16 mouse cellular contexts compared by ENCODE assay signal in genomic region chr6:37855384-37855783, GRCm38 (mm10).
"Had no signal": no experiment of that assay in that cellular context is flagged by ENCODE, and none has a peak within 500 bp of the region (broad histone marks: within the 10 kb centered on the region; RNA-seq: fewer than 3 reads in every experiment).

No protein-coding gene starts in this region.

- ATAC-seq: inflammation-experienced regulatory T-cells, adult 6 months; intestine, postnatal 0 days had no signal

- H3K4me3 ChIP-seq: limb, embryonic 12.5 days; lung, embryonic 15.5 days; neural tube, embryonic 12.5 days had no signal

- H3K36me3 ChIP-seq: limb, embryonic 12.5 days; lung, embryonic 15.5 days; neural tube, embryonic 12.5 days had no signal

- DNase-seq: kidney, adult 9 months; kidney, postnatal 36 days; layer of hippocampus, adult 9-11 months; layer of hippocampus, postnatal 36 days; lung, postnatal 14 days; midbrain, embryonic 14.5 days; right cerebral cortex, postnatal 14 days; thymus, postnatal 4 days had no signal

- H3K9me3 ChIP-seq: limb, embryonic 12.5 days; lung, embryonic 15.5 days; neural tube, embryonic 12.5 days had no signal

- H3K27ac ChIP-seq: kidney, postnatal 0 days; limb, embryonic 12.5 days; lung, embryonic 15.5 days; macrophage; neural tube, embryonic 12.5 days; stomach, postnatal 0 days had no signal

- H3K4me2 ChIP-seq: limb, embryonic 12.5 days; lung, embryonic 15.5 days; neural tube, embryonic 12.5 days had no signal

- H3K9ac ChIP-seq: limb, embryonic 12.5 days; lung, embryonic 15.5 days; neural tube, embryonic 12.5 days had no signal

- H3K27me3 ChIP-seq: limb, embryonic 12.5 days; lung, embryonic 15.5 days; neural tube, embryonic 12.5 days had no signal

- H3K4me1 ChIP-seq: limb, embryonic 12.5 days; lung, embryonic 15.5 days; neural tube, embryonic 12.5 days had no signal
